Mouse (Mus musculus): ENCODE measurements at regions not wholly inside any gene's neighbourhood (a gene's known extent, or its start where the extent isn't known, plus 50 kb on each side); places are given as distances from the start of the nearest gene placed in this dataset.

DNA sequence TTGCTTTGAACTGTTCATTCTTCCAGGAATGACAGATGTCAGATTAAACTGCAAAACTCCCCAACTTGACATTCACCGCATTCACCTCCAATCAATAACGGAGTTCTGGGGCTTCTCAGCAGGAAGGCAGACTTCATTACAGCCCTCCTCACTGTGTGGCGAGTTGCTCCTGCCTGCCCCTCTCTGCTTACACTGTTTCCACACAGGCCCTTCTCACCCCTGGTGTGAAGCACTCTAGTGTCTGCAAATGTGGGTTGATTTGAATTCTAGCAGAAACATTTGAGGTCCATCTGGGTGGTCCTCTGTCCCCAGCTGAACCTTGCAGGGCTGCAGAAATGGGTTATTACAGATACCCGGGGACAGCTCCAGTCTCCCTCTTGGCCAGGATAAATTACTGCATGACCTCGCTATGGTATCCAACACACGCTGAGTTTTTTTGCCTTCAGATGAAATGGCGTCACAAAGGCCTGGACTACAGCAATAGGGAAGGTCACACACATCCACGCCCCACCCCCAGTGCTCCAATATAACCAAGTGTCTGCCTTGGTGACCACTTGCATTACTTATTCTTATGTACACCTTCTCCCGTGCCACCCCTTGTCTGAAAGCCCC, 145.8 kb downstream of the Rwdd3 start:
- no peak for TF ChIP-seq CTCF (conservative IDR thresholded peaks at IDR 0.05; ENCODE audit: low read length)
- TF ChIP-seq NANOG (IDR thresholded peaks at IDR 0.05; ENCODE audit: borderline replicate concordance, low read length), result no peak
- TF ChIP-seq POU5F1 (IDR thresholded peaks at IDR 0.05; ENCODE audit: borderline replicate concordance, low read length), result no peak
- Histone ChIP-seq H3K36me3 (ENCODE audit: insufficient read depth, low read length) (no peaks in the 10 kb centered on the region), H3K27me3 (ENCODE audit: insufficient read depth, low read length) (no peaks in the 10 kb centered on the region), H3K4me1 (replicated peaks; ENCODE audit: low read depth, low read length) (peaks cover 52% of the 10 kb centered on the region), H3K9me3 (ENCODE audit: low read length) (peaks cover 15% of the 10 kb centered on the region), H3K4me3 (replicated peaks; ENCODE audit: low read length) (no peak overlapping the region)

DNA sequence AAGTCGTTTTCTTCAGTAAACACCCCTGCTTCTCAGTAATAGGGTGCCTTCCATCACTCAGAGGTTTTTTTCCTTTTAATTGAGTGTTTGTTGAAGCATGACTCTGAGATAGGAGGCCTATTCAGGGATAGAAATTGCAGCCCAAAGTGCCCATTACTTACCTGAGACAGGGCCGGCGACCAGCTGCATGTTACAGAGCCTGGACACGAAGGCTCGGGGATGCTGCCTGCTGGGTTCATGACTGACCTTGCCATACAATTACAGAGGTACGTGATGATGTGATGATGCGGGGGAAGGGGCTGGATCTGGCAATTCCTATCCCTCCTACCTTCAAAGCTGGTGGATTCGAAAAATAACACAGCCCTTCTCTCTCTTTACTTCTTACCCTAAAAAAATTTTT, 146.7 kb downstream of the Rwdd3 start:
- no peak for TF ChIP-seq POU5F1 (IDR thresholded peaks at IDR 0.05; ENCODE audit: borderline replicate concordance, low read length)
- no peak for TF ChIP-seq NANOG (IDR thresholded peaks at IDR 0.05; ENCODE audit: borderline replicate concordance, low read length)
- TF ChIP-seq CTCF (conservative IDR thresholded peaks at IDR 0.05; ENCODE audit: low read length), result no peak
- Histone ChIP-seq H3K4me1 (replicated peaks; ENCODE audit: low read depth, low read length) (peaks cover 58% of the 10 kb centered on the region), H3K36me3 (ENCODE audit: insufficient read depth, low read length) (no peaks in the 10 kb centered on the region), H3K9me3 (ENCODE audit: low read length) (peaks cover 15% of the 10 kb centered on the region), H3K4me3 (replicated peaks; ENCODE audit: low read length) (no peak overlapping the region), H3K27me3 (ENCODE audit: insufficient read depth, low read length) (no peaks in the 10 kb centered on the region)

DNA sequence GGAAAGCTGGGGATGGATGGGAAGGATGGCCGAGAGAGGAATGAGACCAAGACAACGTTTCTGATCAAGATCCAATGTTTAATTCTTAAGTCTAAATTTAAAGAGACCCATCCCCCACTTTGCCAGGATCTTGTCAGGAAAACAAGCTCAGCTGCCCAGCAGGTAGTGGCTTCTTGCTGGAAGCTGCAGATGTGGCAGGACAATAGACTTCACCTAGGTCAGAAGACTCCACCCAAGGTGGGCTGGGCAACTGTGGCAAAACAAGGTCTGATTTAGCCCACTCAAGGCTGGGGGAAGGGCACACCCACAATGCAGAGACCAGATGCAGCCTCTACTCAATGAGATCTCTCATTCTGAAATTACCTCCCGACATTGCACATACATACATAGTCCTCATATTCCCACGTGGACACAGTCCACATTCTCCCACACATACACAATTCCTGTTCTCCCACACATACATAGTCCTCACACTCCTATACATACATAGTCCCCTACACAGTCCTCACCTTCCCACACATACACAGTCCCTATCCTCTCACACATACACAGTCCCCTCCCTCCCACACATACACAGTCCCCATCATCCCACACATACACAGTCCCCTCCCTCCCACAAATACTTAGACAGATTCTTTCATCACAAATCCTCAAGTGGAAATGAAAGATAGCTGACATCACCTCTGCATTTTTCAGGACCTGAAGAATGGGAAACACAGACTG, 150.2 kb downstream of the Rwdd3 start:
- no peaks in the 10 kb centered on the region for H3K9me3 ChIP-seq (ENCODE audit: low read length)
- peak overlapping the region; percentile 20; the same call in 1 of the 2 replicates for H3K4me3 ChIP-seq (replicated peaks; ENCODE audit: low read length)
- H3K27me3 ChIP-seq (ENCODE audit: insufficient read depth, low read length), result no peaks in the 10 kb centered on the region
- H3K36me3 ChIP-seq (ENCODE audit: insufficient read depth, low read length), result no peaks in the 10 kb centered on the region
- TF ChIP-seq POU5F1 (IDR thresholded peaks at IDR 0.05; ENCODE audit: borderline replicate concordance, low read length) (no peak), NANOG (IDR thresholded peaks at IDR 0.05; ENCODE audit: borderline replicate concordance, low read length) (no peak), CTCF (conservative IDR thresholded peaks at IDR 0.05; ENCODE audit: low read length) (no peak)
- H3K4me1 ChIP-seq (replicated peaks; ENCODE audit: low read depth, low read length), result peaks cover 58% of the 10 kb centered on the region

DNA sequence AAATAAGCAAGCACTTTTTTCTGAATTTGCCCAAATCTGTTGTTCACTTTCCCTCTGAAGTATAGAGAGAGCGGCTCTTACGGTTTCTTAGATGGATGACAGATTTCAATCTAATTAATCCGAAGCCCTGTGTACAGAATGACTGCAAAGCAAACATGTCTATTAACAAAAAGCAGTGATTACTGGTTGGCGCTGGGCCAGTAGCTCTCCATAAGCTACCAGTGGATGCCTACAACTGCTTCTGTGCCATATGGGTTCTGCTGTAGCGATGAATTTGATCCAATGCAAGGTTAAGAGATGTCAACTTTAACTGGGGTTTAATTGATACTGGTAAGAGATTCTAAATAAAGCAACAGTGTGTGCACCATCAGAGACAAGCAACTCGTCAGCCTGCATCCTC, 162.3 kb downstream of the Rwdd3 start:
- no peak for TF ChIP-seq POU5F1 (IDR thresholded peaks at IDR 0.05; ENCODE audit: borderline replicate concordance, low read length)
- Histone ChIP-seq H3K27me3 (ENCODE audit: insufficient read depth, low read length) (no peaks in the 10 kb centered on the region), H3K9me3 (ENCODE audit: low read length) (no peaks in the 10 kb centered on the region), H3K4me1 (replicated peaks; ENCODE audit: low read depth, low read length) (no peaks in the 10 kb centered on the region), H3K4me3 (replicated peaks; ENCODE audit: low read length) (no peak overlapping the region), H3K36me3 (ENCODE audit: insufficient read depth, low read length) (no peaks in the 10 kb centered on the region)

DNA sequence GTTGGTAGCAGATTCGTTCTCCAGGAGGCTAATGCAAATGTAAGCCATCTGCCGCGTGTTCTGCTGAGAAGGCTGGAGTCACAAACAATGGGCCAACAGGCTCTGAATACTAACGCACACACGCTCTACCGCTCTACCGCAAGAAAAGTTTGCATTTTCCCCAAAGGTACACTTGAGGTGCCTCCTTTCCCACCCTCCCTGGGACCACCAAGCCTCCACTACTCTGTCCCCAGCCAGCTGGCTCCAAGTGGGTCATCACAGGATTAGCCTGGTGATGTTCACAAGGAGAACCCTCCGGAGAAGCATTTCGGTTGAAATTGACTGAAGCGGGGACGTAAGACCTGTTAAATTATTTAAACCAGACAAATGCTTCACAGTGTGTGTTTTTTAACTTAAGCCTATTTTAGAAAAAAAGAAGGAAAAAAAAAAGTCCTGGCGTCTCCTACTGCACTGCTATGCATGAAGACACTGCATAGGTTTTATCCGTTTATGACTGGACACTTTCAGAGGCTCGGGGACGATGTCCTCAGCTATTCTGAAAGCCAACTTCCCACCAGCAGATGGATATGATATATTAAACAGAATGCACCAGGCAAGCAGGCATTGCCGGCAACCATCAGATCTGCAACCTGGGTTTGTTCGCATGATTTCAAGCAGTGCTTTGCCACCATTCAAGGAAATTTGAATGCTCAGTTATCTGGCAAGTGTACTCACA, 187.8 kb downstream of the Rwdd3 start:
- Histone ChIP-seq H3K4me1 (replicated peaks; ENCODE audit: low read depth, low read length) (peaks cover 10% of the 10 kb centered on the region; the same call in 1 of the 2 replicates), H3K27me3 (ENCODE audit: insufficient read depth, low read length) (no peaks in the 10 kb centered on the region), H3K9me3 (ENCODE audit: low read length) (peaks cover 12% of the 10 kb centered on the region), H3K36me3 (ENCODE audit: insufficient read depth, low read length) (no peaks in the 10 kb centered on the region), H3K4me3 (replicated peaks; ENCODE audit: low read length) (no peak overlapping the region)
- TF ChIP-seq POU5F1 (IDR thresholded peaks at IDR 0.05; ENCODE audit: borderline replicate concordance, low read length) (no peak), NANOG (IDR thresholded peaks at IDR 0.05; ENCODE audit: borderline replicate concordance, low read length) (no peak)

DNA sequence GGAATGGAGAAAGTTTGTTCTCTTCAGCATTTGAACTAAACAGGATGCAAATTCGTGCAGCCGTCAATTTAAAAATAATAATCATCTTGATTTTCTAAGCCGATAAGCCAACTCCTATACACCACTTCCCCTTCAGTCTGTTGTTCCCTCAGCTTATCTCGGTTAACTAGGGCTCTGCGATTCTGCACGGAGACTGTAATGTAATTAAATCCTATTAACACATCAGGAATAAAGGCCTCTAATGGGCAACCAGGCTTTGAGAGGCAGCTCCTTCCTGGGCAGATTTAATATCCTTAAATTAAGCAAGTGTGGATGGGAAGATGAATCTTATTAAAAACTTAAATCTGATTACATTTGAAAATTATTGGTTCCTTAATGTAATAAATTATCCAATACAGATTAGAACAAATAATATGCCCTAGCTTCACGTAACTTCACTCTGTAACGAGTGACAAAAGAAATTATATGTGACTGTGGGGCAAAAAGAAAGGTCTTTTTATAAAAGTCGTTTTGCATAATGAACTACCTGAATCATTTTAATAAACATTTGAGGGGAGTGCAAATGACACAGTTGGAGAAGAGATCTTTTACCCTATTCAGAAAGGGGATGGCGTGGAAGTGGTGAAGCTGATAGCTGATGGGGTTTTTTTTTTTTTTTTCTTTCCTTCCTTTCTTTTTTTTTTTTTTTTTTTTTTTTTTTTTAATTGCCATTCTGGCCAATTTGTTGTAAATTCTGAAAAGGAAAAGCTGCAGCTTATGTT, 188.5 kb downstream of the Rwdd3 start:
- Histone ChIP-seq H3K36me3 (ENCODE audit: insufficient read depth, low read length) (no peaks in the 10 kb centered on the region), H3K4me1 (replicated peaks; ENCODE audit: low read depth, low read length) (peaks cover 10% of the 10 kb centered on the region; the same call in 1 of the 2 replicates), H3K9me3 (ENCODE audit: low read length) (peaks cover 8% of the 10 kb centered on the region), H3K27me3 (ENCODE audit: insufficient read depth, low read length) (no peaks in the 10 kb centered on the region), H3K4me3 (replicated peaks; ENCODE audit: low read length) (no peak overlapping the region)
- TF ChIP-seq CTCF (conservative IDR thresholded peaks at IDR 0.05; ENCODE audit: low read length) (no peak), NANOG (IDR thresholded peaks at IDR 0.05; ENCODE audit: borderline replicate concordance, low read length) (no peak), POU5F1 (IDR thresholded peaks at IDR 0.05; ENCODE audit: borderline replicate concordance, low read length) (no peak)

DNA sequence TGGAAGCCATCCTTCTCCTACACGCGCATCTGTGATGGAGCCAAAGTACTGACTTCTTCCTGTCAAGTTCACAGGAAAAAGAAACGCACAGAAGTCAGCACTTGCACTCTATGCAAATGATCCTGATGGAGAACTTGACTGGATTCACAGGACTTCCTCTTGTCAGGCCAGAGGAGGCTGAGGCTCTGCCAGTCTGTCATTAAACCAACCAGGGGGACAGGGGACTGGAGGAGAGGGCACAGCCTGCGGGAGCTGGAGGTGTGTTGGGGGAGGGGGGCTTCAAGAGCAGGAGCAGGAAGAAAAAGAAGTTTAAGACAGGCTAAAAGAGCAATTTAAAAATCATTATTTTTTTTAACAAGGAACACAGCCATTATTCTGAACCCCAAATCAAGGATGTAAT, 189.3 kb downstream of the Rwdd3 start:
- no peaks in the 10 kb centered on the region for H3K36me3 ChIP-seq (ENCODE audit: insufficient read depth, low read length)
- peaks cover 8% of the 10 kb centered on the region for H3K9me3 ChIP-seq (ENCODE audit: low read length)
- H3K4me1 ChIP-seq (replicated peaks; ENCODE audit: low read depth, low read length), result peaks cover 10% of the 10 kb centered on the region; the same call in 1 of the 2 replicates
- no peak overlapping the region for H3K4me3 ChIP-seq (replicated peaks; ENCODE audit: low read length)
- TF ChIP-seq NANOG (IDR thresholded peaks at IDR 0.05; ENCODE audit: borderline replicate concordance, low read length), result no peak
- TF ChIP-seq CTCF (conservative IDR thresholded peaks at IDR 0.05; ENCODE audit: low read length), result no peak
- no peak for TF ChIP-seq POU5F1 (IDR thresholded peaks at IDR 0.05; ENCODE audit: borderline replicate concordance, low read length)
- no peaks in the 10 kb centered on the region for H3K27me3 ChIP-seq (ENCODE audit: insufficient read depth, low read length)

Measured in E14TG2a.4 (cell line).